Mouse (Mus musculus) B cell, adult 67 days (primary cell): ENCODE results near the gene Styx. TPM values are rescaled to one million over a fixed set of nuclear protein-coding genes. Genes with fewer than 3 reads are reported as not detected.

Experiments used
- total RNA-seq, 2 experiments: library from RNA; stranded (reverse); gene quantifications; 4 replicates each; pipeline ENCODE4 v1.2.4; 2023

The Styx gene
- total RNA-seq, result 10 to 100 TPM; 31.1 to 41.0 TPM

GRCm38 (mm10) chr14:45350931-45351859 lies at the start of gene Styx:
Gene Styx, plus strand, starts transcription at chr14:45351093.

DNA sequence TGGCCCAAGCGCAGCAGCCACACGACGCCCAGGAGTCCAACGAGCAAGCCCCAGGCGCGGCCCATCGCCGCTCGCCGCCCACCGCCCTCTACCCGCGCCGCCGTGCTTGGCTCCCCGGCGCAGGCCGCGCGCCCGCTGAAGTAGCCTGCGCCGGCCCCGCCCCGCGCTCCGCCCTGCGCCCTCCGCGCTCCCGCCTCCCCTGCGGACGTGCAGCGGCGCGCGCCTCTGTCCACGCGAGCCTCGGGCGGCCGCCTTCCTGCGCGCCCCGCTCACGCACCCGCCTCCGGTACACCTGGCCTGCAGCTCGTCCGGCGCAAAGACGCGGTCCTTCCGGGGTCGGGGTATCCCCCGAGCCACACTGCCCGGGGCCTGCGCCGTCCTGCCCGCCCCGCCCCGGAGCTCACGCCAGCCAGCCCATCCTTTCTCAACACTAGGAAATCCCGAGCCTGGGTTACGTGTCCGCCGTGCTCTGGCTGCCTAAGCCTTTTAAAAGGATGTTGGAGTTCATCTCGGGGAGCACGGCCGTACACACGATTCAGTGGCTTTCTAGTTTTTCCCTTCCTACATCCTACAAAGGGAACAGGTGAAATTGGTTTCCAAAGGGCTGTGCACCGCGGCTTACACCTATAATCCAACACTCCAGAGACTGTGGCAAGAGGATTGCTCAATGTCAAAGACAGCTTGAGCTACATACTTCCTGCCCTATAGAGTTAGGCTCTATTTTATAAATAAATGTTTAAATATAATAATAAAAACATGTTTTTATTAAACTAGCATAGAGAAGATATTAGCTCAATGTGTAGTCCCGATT lies 32.3 kb upstream of the Styx start, which contains the start of gene Ero1l:
Ero1l (minus strand) TSS at position 346 of the 811 bp plus-strand sequence.

DNA sequence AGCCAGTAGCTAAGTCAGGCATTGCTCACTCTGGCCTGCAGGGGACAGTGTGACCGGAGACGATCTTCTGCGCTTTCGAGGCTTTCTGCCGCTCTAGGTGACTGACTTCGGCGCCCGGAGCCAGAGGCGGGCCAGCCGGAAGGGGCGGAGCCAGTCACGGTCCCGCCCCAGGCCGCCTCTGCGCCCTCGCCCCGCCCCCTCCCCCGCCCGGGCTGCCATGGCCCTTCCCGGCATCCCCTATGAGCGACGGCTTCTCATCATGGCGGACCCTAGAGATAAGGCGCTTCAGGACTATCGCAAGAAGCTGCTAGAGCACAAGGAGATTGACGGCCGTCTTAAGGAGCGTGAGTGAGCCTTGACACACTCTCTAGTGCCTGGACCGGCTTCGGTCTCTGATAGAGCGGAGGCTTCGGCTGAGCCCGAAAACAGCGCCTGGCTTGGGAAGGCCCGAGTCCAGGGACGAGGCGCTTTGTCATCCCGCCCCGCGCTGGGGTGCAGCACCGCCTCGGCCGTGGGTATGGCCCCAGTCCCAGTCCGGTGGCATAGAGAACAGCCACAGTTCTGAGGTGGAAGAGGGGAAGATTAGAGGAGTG lies 21.2 kb upstream of the Styx start, which contains the start of gene Psmc6:
Psmc6 (plus strand) TSS at position 200 of the 593 bp plus-strand sequence.

GRCm38 (mm10) chr14:45404813-45405212 lies 53.9 kb downstream of the Styx start, which contains the start of gene Gnpnat1:
Gene Gnpnat1, minus strand, starts transcription at chr14:45404913.

Other genes starting within 250 kb of the Styx start
- 10 to 100 TPM; 51.9 to 72.4 TPM for gene Gpr137c, start 131.4 kb upstream of the Styx start, total RNA-seq
- gene Txndc16, start 130.8 kb upstream of the Styx start, total RNA-seq, result 100 to 1,000 TPM; 224 to 283 TPM
- 10 to 100 TPM; 23.3 to 28.4 TPM for gene Ero1l, start 32.3 kb upstream of the Styx start, total RNA-seq
- gene Psmc6, start 21.3 kb upstream of the Styx start, total RNA-seq, result 100 to 1,000 TPM; 112 to 115 TPM
- 10 to 100 TPM; 13.0 to 21.1 TPM for gene Gnpnat1, start 53.8 kb downstream of the Styx start, total RNA-seq
- gene Fermt2, start 179.0 kb downstream of the Styx start, total RNA-seq, result not detected